Mouse (Mus musculus) heart, postnatal 4 days (tissue): ENCODE data around the gene Heatr5b. TPM values are rescaled to one million over a fixed set of nuclear protein-coding genes. Genes with fewer than 3 reads are reported as not detected.
"Not testable (repeated sequence)": the region's sequence is repeated elsewhere in the genome, so short reads cannot be mapped to it uniquely, and the experiment has no call there.

Experiments used
- DNase-seq: peaks from one replicate; pipeline ENCODE4 v3.0.0; 2021
- total RNA-seq, 2 experiments: library from RNA; stranded (reverse); gene quantifications; 2 replicates each; pipeline ENCODE4 v1.2.3; 2021

The Heatr5b gene
- 10 to 100 TPM; 33.0 to 35.0 TPM for total RNA-seq

- DNase-seq: peak; percentile 100
These were observed at the start of gene Heatr5b, which contains the start of gene Gpatch11 for GRCm38 (mm10) chr17:78834856-78835835. Gene Heatr5b, minus strand, starts transcription at chr17:78835364. Gene Gpatch11, plus strand, starts transcription at chr17:78835567.

DNA sequence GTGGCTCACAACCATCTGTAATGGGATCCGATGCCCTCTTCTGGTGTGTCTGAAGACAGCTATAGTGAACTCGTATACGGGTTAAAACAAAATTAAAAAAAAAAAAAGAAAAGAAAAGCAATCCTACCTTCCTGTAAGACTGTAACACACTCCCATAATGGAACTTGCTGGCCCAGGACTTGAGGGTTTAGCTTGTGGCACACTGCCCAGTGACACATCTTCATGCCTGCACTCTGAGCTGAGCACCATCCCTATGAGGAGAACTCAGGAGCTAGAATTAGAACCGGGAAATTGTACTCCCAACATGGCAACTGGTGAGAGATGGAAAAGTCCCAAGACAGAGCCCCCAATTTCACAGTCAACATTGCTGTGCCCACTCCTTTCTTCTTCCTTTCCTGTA lies 48.1 kb upstream of the Heatr5b start:
- no peak for DNase-seq

- DNase-seq: peak; percentile 87
These were observed 47.4 kb upstream of the Heatr5b start, which contains the start of gene Eif2ak2 for GRCm38 (mm10) chr17:78882401-78883112. Gene Eif2ak2, minus strand, starts transcription at chr17:78882573.

DNA sequence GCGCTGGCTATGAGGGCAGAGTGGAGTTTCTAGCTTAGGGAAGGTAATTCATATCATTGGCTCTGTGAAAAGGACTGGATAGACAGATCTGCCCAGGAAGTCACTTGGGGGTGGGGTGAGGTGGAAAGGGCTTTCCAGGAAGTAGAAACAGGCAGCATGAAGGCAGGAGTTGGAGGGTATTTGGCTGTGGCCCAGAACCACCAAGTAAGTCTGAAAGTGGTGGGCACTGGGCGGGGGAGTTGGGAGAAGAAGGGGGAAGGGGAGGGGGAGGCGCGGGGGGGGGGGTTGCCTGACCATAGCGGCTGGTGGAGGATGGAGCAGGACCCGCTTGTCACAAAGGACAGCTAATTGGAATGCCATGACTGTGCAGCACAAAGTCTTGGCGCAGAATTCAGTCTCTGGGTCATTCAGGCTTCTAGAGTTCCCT lies 46.7 kb upstream of the Heatr5b start:
- no peak for DNase-seq

DNA sequence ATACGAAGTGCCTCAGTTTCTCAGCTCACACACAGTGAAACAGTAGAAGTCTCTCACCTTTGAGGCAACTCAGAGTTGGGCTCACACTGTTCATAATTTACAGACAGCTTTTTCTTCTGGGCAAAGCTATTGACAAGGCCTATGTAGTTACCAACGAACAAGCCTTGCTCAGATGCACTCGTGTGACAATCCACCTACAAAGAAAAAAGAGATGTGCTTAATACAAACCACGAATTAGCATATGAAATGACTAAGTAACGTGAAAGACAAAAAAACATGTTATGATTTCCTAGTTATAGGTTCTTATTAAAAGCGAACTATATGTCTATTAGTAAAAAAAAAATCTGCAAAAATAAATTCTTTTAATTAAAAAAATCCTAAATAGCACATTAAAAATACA lies 38.7 kb upstream of the Heatr5b start:
- no peak for DNase-seq

- DNase-seq: no peak
These were observed 21.1 kb upstream of the Heatr5b start for GRCm38 (mm10) chr17:78856243-78856642.

DNA sequence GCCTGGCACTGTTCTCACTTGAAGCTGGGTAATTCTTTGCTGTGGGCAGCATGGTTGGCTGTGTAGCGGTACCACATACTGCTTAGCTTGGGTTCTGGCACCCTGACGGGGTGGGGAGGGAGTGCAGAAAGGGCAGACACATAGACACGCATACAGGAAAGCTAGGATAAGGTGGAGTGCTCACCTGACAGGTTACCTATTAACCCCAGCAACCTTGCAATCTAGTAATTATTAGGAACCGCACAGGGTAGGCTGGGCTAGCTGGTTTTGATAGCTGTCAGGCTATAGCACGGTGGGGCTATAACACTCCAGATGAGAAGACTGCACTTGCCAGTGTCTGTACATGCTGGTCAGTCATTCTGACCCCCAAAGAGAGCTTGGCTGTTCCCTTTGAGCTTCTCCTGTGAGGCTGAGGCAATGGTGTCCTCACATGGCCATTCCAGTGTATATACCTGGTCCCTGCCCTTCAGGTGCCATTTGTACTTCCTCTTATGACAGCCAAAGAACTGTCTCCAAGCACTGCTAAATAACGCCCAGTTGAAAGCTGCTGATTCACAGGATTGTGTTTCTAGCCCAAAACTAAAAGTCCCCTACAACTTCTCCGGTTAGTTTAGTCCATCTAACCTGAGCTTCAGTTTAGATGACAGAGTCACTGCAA lies 7.2 kb upstream of the Heatr5b start:
- no peak for DNase-seq

GRCm38 (mm10) chr17:78836056-78836455 lies 892 bp upstream of the Heatr5b start:
- no peak for DNase-seq

- DNase-seq: no peak
These were observed 10.8 kb downstream of the Heatr5b start for GRCm38 (mm10) chr17:78824346-78824745.

DNA sequence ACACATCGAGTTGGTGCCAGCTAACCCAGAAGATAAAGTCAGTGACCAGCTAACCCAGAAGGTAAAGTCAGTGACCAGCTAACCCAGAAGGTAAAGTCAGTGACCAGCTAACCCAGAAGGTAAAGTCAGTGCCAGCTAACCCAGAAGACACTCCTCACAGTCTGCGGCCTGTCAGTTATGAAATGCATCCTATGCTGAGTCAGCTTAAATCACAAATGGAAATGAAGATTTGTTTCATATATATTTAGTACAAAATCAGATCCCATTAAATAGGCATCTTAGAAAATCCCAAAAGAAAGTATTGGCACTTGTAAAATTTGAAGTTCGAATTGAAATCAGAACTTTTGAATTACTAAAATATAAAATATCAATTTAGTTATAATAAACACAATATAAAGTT lies 25.6 kb downstream of the Heatr5b start:
- no peak for DNase-seq

GRCm38 (mm10) chr17:78809019-78809418 lies 26.1 kb downstream of the Heatr5b start:
- DNase-seq: no peak

DNA sequence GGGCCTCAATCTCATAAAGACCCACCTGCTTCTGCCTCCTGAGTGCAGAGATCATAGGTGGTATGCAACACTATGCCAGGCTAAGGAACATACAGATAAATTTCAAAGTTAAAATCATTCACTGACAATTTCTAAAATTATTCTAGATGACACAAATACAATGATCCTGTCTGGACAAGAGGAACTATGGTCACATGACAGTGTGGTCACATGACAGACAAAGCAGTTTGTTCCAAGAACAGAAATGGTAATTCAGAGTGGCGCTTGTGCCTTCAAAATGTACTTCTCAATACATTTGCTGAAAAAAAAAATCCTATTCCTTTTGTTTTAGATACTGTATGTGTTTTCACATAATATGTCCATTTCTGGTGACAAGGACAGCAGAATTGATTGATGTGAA lies 37.9 kb downstream of the Heatr5b start:
- DNase-seq: no peak

DNA sequence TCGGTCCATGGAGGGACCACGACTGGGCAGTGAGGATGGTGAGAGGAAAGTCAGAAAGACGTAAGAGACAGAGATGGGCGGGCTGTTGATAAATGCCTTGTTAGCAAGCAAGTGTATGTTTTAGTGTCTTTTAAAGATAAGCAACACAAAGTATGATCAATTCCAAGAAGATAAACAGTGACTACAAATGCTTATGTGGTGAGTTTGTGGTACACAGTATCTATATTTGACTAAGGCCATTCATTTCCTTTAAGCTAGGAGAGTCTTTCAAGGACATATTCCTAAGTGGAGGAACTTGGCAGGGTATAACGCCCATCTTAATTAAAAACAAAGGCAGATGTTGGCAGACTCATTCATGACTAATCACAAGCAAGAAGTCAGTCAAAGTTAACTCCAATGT lies 40.8 kb downstream of the Heatr5b start:
- DNase-seq: no peak

DNA sequence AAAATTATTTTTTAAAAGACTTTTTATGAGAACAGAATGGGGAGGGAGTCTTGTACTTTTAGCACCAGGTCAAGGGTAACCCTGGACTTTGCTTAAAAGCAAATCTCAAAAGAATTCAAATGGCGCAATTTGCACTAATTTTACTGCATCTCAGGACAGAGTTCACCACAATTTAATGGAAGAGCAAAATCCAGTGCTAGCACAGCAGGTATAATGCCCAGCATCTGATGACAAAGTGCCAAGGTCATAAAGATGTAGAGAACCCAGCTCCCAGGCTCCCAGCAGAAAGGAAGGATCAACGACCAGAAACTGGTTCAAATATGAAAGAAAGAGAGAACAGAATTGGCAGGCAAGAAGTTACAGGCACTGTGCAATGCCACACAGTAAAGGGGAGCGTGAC lies 43.0 kb downstream of the Heatr5b start:
- no peak for DNase-seq

DNA sequence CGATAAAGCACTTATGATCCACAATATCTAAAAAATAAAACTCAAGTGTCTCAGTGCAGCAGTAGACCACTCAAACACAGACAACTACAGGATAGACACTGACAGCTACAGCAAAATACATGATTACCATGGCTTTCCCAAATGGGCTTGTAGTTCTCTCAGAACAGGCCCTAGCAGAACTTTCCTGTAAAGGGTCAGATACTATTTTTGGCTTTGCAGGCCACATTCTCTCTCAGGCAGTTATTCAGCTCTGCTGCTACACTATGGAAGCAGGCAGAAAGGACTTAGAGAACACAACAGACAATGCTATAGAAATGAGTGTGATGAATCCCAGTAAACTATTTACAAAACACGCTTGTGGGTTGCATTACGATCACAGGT lies 43.5 kb downstream of the Heatr5b start:
- peak; percentile 20 for DNase-seq

- peak; percentile 67 for DNase-seq
These were observed 44.0 kb downstream of the Heatr5b start for GRCm38 (mm10) chr17:78791068-78791689.

DNA sequence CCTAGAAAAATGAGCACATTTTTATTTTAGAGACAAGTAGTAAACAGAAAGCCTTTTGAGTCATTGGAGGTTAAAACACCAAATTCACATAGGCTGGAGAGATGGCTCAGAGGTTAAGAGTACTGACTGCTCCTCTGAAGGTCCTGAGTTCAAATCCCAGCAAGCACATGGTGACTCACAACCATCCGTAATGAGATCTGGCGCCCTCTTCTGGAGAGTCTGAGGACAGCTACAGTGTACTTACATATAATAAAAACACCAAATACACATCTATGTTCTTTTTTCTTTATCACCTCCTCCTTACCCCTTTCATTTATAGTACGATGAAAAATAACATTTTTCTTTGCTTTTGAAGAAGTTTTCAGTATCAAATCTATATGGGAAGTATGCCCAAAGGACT lies 46.9 kb downstream of the Heatr5b start:
- DNase-seq: not testable (repeated sequence)

GRCm38 (mm10) chr17:78778765-78779164 lies 56.4 kb downstream of the Heatr5b start:
- DNase-seq: no peak

- DNase-seq: no peak
These were observed 62.8 kb downstream of the Heatr5b start for GRCm38 (mm10) chr17:78772317-78772716.

- DNase-seq: no peak
These were observed 64.2 kb downstream of the Heatr5b start for GRCm38 (mm10) chr17:78770932-78771331.

DNA sequence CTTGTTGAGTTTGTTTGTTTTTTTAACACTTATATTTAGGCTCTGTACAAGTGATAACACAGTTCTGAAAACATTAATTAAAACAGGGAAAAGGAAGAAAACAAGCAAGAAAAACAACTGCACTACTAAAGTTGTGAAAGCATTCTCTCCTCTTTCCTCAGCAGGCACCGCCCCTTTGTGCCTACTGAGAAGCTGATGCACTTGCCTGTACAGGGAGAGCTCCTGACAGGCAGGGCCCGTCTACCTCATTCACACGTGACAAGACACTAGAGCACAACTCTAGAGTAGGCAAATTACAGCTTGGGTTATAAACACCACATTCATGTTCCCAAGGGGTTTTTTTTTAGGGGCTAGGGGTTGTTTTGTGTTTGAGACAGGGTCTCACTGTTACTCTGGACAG lies 65.8 kb downstream of the Heatr5b start:
- no peak for DNase-seq

- DNase-seq: no peak
These were observed 66.2 kb downstream of the Heatr5b start for GRCm38 (mm10) chr17:78768937-78769336.
